22 mouse cellular contexts compared by ENCODE assay signal in the genomic region with DNA sequence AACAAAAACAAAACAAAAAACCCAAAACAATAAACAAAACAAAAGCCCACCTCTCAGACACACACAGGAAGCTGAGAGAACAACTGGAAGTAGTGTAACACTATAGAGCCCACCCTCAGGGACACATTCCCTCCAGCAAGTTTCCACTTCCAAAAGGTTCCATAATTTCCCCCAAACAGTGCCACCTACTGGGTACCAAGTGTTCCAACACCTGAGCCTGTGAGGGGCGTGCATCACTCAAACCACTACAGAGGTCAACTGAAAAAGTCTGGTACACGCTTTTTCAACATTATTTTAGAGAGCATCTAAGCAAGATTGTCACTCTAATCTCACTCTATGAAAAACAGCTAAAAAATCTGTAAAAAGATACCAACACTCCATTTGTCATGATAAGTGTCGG.
DNase-seq lines count a peak whose midpoint lies in the region; ATAC-seq and TF ChIP-seq lines count a peak whose summit lies in the region.
"Had no signal": no experiment of that assay in that cellular context is flagged by ENCODE, and none has a peak within 500 bp of the region (broad histone marks: within the 10 kb centered on the region; RNA-seq: fewer than 3 reads in every experiment).

No protein-coding gene starts in this region.

- H3K27ac ChIP-seq in heart, adult 2 months, result no peak overlapping the region
- H3K27ac ChIP-seq in layer of hippocampus, adult 2 months, result no peak overlapping the region
- no peak overlapping the region for H3K27ac ChIP-seq in midbrain, postnatal 0 days (ENCODE audit: low read depth, low read length)
- H3K27ac ChIP-seq in midbrain, embryonic 11.5 days (ENCODE audit: low read depth, low read length), result no peak overlapping the region
- H3K27ac ChIP-seq in cortical plate, adult 2 months (ENCODE audit: insufficient read depth, low read length), result no peak overlapping the region
- H3K27ac ChIP-seq: embryonic facial prominence, embryonic 12.5 days; forebrain, embryonic 12.5 days; limb, embryonic 13.5 days; liver, embryonic 12.5 days; midbrain, embryonic 13.5 days had no signal

- H3K27me3 ChIP-seq in heart, adult 2 months (ENCODE audit: control insufficient read depth, insufficient read depth, low read length), result no peaks in the 10 kb centered on the region
- H3K27me3 ChIP-seq in midbrain, postnatal 0 days (ENCODE audit: insufficient read depth, low read length), result no peaks in the 10 kb centered on the region
- H3K27me3 ChIP-seq in midbrain, embryonic 11.5 days (ENCODE audit: control insufficient read depth, insufficient read depth, low read length), result no peaks in the 10 kb centered on the region
- H3K27me3 ChIP-seq: CH12.LX; embryonic facial prominence, embryonic 12.5 days; forebrain, embryonic 12.5 days; heart, embryonic 12.5 days; limb, embryonic 13.5 days; liver, embryonic 12.5 days; midbrain, embryonic 13.5 days had no signal

- TF ChIP-seq POLR2A in heart, adult 2 months (IDR thresholded peaks at IDR 0.05; ENCODE audit: insufficient read depth, low read depth, low read length), result no peak
- TF ChIP-seq POLR2A in cortical plate, adult 2 months (IDR thresholded peaks at IDR 0.05; ENCODE audit: extremely low read depth, insufficient read depth, low read length), result no peak

- no peak overlapping the region for H3K4me3 ChIP-seq in heart, adult 2 months
- H3K4me3 ChIP-seq in layer of hippocampus, adult 2 months, result no peak overlapping the region
- no peak overlapping the region for H3K4me3 ChIP-seq in midbrain, postnatal 0 days (ENCODE audit: low read depth, low read length)
- H3K4me3 ChIP-seq in midbrain, embryonic 11.5 days (ENCODE audit: low read depth, low read length), result no peak overlapping the region
- H3K4me3 ChIP-seq in cortical plate, adult 2 months (ENCODE audit: insufficient read depth, low read length), result no peak overlapping the region
- H3K4me3 ChIP-seq: embryonic facial prominence, embryonic 12.5 days; forebrain, embryonic 12.5 days; heart, embryonic 12.5 days; limb, embryonic 13.5 days; liver, embryonic 12.5 days; midbrain, embryonic 13.5 days had no signal

- H3K9ac ChIP-seq in heart, adult 2 months (ENCODE audit: low read depth, low read length), result no peak overlapping the region
- H3K9ac ChIP-seq in midbrain, postnatal 0 days (replicated peaks; ENCODE audit: low read length, poor library complexity, severe bottlenecking), result no peak overlapping the region
- no peak overlapping the region for H3K9ac ChIP-seq in midbrain, embryonic 11.5 days (ENCODE audit: low read length)
- H3K9ac ChIP-seq: embryonic facial prominence, embryonic 12.5 days; forebrain, embryonic 12.5 days; heart, embryonic 12.5 days; limb, embryonic 13.5 days; liver, embryonic 12.5 days; midbrain, embryonic 13.5 days had no signal

- no peaks in the 10 kb centered on the region for H3K9me3 ChIP-seq in midbrain, postnatal 0 days (ENCODE audit: low read length)
- no peaks in the 10 kb centered on the region for H3K9me3 ChIP-seq in midbrain, embryonic 11.5 days (ENCODE audit: control insufficient read depth, low read length)
- H3K9me3 ChIP-seq: embryonic facial prominence, embryonic 12.5 days; forebrain, embryonic 12.5 days; heart, embryonic 12.5 days; limb, embryonic 13.5 days; liver, embryonic 12.5 days; midbrain, embryonic 13.5 days had no signal

- intact Hi-C loops in heart, adult 2 months (cut with DNase I), result no loop called here

- peak; percentile 42 for TF ChIP-seq CTCF in heart, adult 2 months (IDR thresholded peaks at IDR 0.05)
- peak; percentile 64 for TF ChIP-seq CTCF in layer of hippocampus, adult 2 months (conservative IDR thresholded peaks at IDR 0.05)
- TF ChIP-seq CTCF in midbrain, postnatal 0 days (IDR thresholded peaks at IDR 0.05), result peak; percentile 29
- TF ChIP-seq CTCF in cortical plate, adult 2 months (IDR thresholded peaks at IDR 0.05; ENCODE audit: extremely low read depth, insufficient read depth, low read length), result 0 out of 2 replicates have a peak, but pooled peaks have one; percentile 6

- no peak overlapping the region for H3K4me2 ChIP-seq in midbrain, postnatal 0 days (ENCODE audit: low read depth, low read length, poor library complexity, severe bottlenecking)
- no peak overlapping the region for H3K4me2 ChIP-seq in midbrain, embryonic 11.5 days
- H3K4me2 ChIP-seq: embryonic facial prominence, embryonic 12.5 days; forebrain, embryonic 12.5 days; heart, embryonic 12.5 days; limb, embryonic 13.5 days; liver, embryonic 12.5 days; midbrain, embryonic 13.5 days had no signal

- ATAC-seq in midbrain, postnatal 0 days (ENCODE audit: low FRiP score), result no peak
- no peak for ATAC-seq in midbrain, embryonic 11.5 days (ENCODE audit: low FRiP score)
- ATAC-seq: liver, embryonic 12.5 days; midbrain, embryonic 13.5 days had no signal

- no peaks in the 10 kb centered on the region for H3K36me3 ChIP-seq in heart, adult 2 months (ENCODE audit: control insufficient read depth, insufficient read depth, low read length)
- no peaks in the 10 kb centered on the region for H3K36me3 ChIP-seq in midbrain, postnatal 0 days (ENCODE audit: insufficient read depth, low read length)
- H3K36me3 ChIP-seq in midbrain, embryonic 11.5 days (ENCODE audit: control insufficient read depth, insufficient read depth, low read length), result no peaks in the 10 kb centered on the region
- H3K36me3 ChIP-seq: embryonic facial prominence, embryonic 12.5 days; forebrain, embryonic 12.5 days; heart, embryonic 12.5 days; limb, embryonic 13.5 days; liver, embryonic 12.5 days; midbrain, embryonic 13.5 days had no signal

- no peaks in the 10 kb centered on the region; the same call in 1 of the 2 replicates for H3K4me1 ChIP-seq in heart, adult 2 months (ENCODE audit: control insufficient read depth, insufficient read depth, low read length)
- H3K4me1 ChIP-seq in midbrain, postnatal 0 days (ENCODE audit: insufficient read depth, low read length), result 0 out of 2 replicates have a peak, but pooled peaks cover 2% of the 10 kb centered on the region
- H3K4me1 ChIP-seq in midbrain, embryonic 11.5 days (ENCODE audit: control insufficient read depth, insufficient read depth, low read length), result peaks cover 10% of the 10 kb centered on the region
- peaks cover 8% of the 10 kb centered on the region for H3K4me1 ChIP-seq in cortical plate, adult 2 months (ENCODE audit: control insufficient read depth, insufficient read depth, low read length)
- H3K4me1 ChIP-seq: heart, embryonic 12.5 days; liver, embryonic 12.5 days had no signal

- DNase-seq in heart, adult 2 months, result no peak
- no peak for DNase-seq in heart, adult 9 months (ENCODE audit: low spot score in 2 of 2)
- no peak for DNase-seq in layer of hippocampus, adult 2 months (ENCODE audit: low spot score in 2 of 2)
- no peak for DNase-seq in layer of hippocampus, adult 9-10 months (ENCODE audit: low spot score)
- no peak for DNase-seq in midbrain, postnatal 0 days (ENCODE audit: low spot score)
- DNase-seq in midbrain, embryonic 11.5 days (ENCODE audit: low spot score, missing footprints), result no peak
- DNase-seq in spleen, adult 12 weeks (ENCODE audit: low spot score), result no peak
- DNase-seq: adrenal gland, postnatal 36 days; B cell, adult 2 months; cerebellum, adult 11 months; cerebellum, postnatal 10 days; heart, postnatal 10 days; layer of hippocampus, postnatal 36 days; spleen, adult 18-20 months had no signal

- TF ChIP-seq EP300 in heart, adult 2 months (IDR thresholded peaks at IDR 0.05; ENCODE audit: insufficient read depth, low read depth, low read length), result no peak

- H3K79me2 ChIP-seq in heart, adult 2 months (replicated peaks; ENCODE audit: control insufficient read depth, insufficient read depth, low read length), result no peaks in the 10 kb centered on the region

- 89% methylated on average over 3 of the region's 3 CpGs for WGBS in heart, adult 2 months
- WGBS in midbrain, postnatal 0 days, result 90% methylated on average over 3 of the region's 3 CpGs
- 90% methylated on average over 3 of the region's 3 CpGs for WGBS in midbrain, embryonic 11.5 days

Comparison
In these comparisons a context has a peak if more than half of its experiments do, and no peak if none do; other contexts are left out.
1. CTCF ChIP-seq: peak in every context shown above with its lines; median percentile 64 in layer of hippocampus, adult 2 months; 42 in heart, adult 2 months; 29 in midbrain, postnatal 0 days; 6 in cortical plate, adult 2 months.